Mouse (Mus musculus) left cerebral cortex, postnatal 10 days (tissue): Measurements from ENCODE around the gene Defb13. TPM values are rescaled to one million over a fixed set of nuclear protein-coding genes. Genes with fewer than 3 reads are reported as not detected.

Source experiments
- total RNA-seq, 2 experiments: library from RNA; stranded (reverse); gene quantifications; 2 replicates each; pipeline ENCODE4 v1.2.3; 2021

Gene Defb13
- total RNA-seq, 2 experiments from 2014 or later, result not detected

Other genes with a start within 250 kb of the Defb13 start
- gene AY761184, start 243.1 kb upstream of the Defb13 start, total RNA-seq, result not detected
- gene Defa24, start 212.3 kb upstream of the Defb13 start, total RNA-seq, result not detected
- not detected for gene Defb50, start 123.2 kb upstream of the Defb13 start, total RNA-seq
- not detected for gene Defb2, start 106.8 kb upstream of the Defb13 start, total RNA-seq
- gene Defb10, start 87.9 kb upstream of the Defb13 start, total RNA-seq, result not detected
- not detected for gene Defb9, start 61.3 kb upstream of the Defb13 start, total RNA-seq
- gene Defb11, start 40.4 kb upstream of the Defb13 start, total RNA-seq, result not detected
- not detected for gene Defb15, start 14.1 kb upstream of the Defb13 start, total RNA-seq
- not detected for gene Defb35, start 8.4 kb upstream of the Defb13 start, total RNA-seq
- gene Fam90a1a, start 12.0 kb downstream of the Defb13 start, total RNA-seq, result not detected
- gene Ccdc70, start 23.0 kb downstream of the Defb13 start, total RNA-seq, result not detected
- 1 to 10 TPM; 2.6 to 3.1 TPM for gene Atp7b, start 113.5 kb downstream of the Defb13 start, total RNA-seq
- 10 to 100 TPM; 27.1 to 30.1 TPM for gene Alg11, start 114.0 kb downstream of the Defb13 start, total RNA-seq
- gene Nek5, start 178.3 kb downstream of the Defb13 start, total RNA-seq, result under 1 TPM in 1 of 2 experiments, not detected in 1; 0.66 TPM
- 1 to 10 TPM; 2.6 TPM for gene Nek3, start 219.7 kb downstream of the Defb13 start, total RNA-seq
- 1 to 10 TPM; 2.2 to 2.4 TPM for gene Ckap2, start 239.1 kb downstream of the Defb13 start, total RNA-seq
- gene Vps36, start 246.0 kb downstream of the Defb13 start, total RNA-seq, result 10 to 100 TPM; 41.1 to 41.5 TPM